Mouse (Mus musculus) CH12.LX (cell line): ENCODE measurements around the gene Brwd3.

ENCODE experiments used
- CTCF ChIP-seq, 2 experiments: IDR thresholded peaks in 1 of 2; conservative IDR thresholded peaks in 1 of 2; 2 replicates each; pipeline ENCODE4 v1.5.1; 2011 to 2012; ENCODE audit warnings: low read depth in 2 of 2, low read length in 2 of 2, improper control_type of control experiment in 1 of 2, inconsistent platforms in 1 of 2, mild to moderate bottlenecking in 1 of 2, moderate library complexity in 1 of 2
- E2F4 ChIP-seq: IDR thresholded peaks from 2 replicates; pipeline ENCODE4 v1.6.1; 2011; ENCODE audit warnings: low read depth, low read length, improper control_type of control experiment; ENCODE audit not compliant: insufficient replicate concordance
- ELF1 ChIP-seq: IDR thresholded peaks from 2 replicates; pipeline ENCODE4 v1.6.1; 2014; ENCODE audit warnings: low read depth, mild to moderate bottlenecking, inconsistent platforms, low read length, improper control_type of control experiment
- EP300 ChIP-seq: IDR thresholded peaks from 2 replicates; pipeline ENCODE4 v1.6.1; 2011; ENCODE audit warnings: low read length, improper control_type of control experiment
- HCFC1 ChIP-seq: IDR thresholded peaks from 2 replicates; pipeline ENCODE4 v1.6.1; 2012; ENCODE audit warnings: low read depth, mild to moderate bottlenecking, inconsistent platforms, low read length, improper control_type of control experiment
- MAFK ChIP-seq: IDR thresholded peaks from 2 replicates; pipeline ENCODE4 v1.6.1; 2011; ENCODE audit warnings: low read length, improper control_type of control experiment; ENCODE audit not compliant: insufficient replicate concordance
- POLR2A ChIP-seq: IDR thresholded peaks from 2 replicates; pipeline ENCODE4 v1.6.1; 2011; ENCODE audit warnings: low read depth, mild to moderate bottlenecking, improper control_type of control experiment, low read length
- SIN3A ChIP-seq: IDR thresholded peaks from 2 replicates; pipeline ENCODE4 v1.6.1; 2012; ENCODE audit warnings: low read length, improper control_type of control experiment, inconsistent platforms
- TBP ChIP-seq: conservative IDR thresholded peaks from 2 replicates; pipeline ENCODE4 v1.6.1; 2011; ENCODE audit warnings: low read depth, low read length, improper control_type of control experiment
- TCF12 ChIP-seq: IDR thresholded peaks from 2 replicates; pipeline ENCODE4 v1.6.1; 2014; ENCODE audit warnings: low read depth, mild to moderate bottlenecking, inconsistent platforms, low read length, improper control_type of control experiment
- ZKSCAN1 ChIP-seq: IDR thresholded peaks from 2 replicates; pipeline ENCODE4 v1.6.1; 2012; ENCODE audit warnings: low read depth, inconsistent platforms, low read length, improper control_type of control experiment, borderline replicate concordance

- TF ChIP-seq TCF12 (no peak), MAFK (no peak), POLR2A (no peak), CTCF (conservative IDR thresholded peaks at IDR 0.05 in 1 of 2, IDR thresholded peaks at IDR 0.05 in 1 of 2; ENCODE audit: low read depth in 2 of 2, low read length in 2 of 2) (no peak), HCFC1 (no peak), E2F4 (no peak), ELF1 (no peak), EP300 (no peak), TBP (no peak), ZKSCAN1 (no peak), SIN3A (no peak)
These were observed 104.6 kb downstream of the Brwd3 start for GRCm38 (mm10) chrX:108729564-108729963.
